Mouse (Mus musculus): ENCODE measurements around the gene Marveld2. TPM values are rescaled to one million over a fixed set of nuclear protein-coding genes. Genes with fewer than 3 reads are reported as not detected.

Gene Marveld2
- 20.8 and 21.1 TPM in 2 replicates for polyA plus RNA-seq (2015; fragmentation: Nextera tagmentation; extraction: Ambion mirVana)

GRCm38 (mm10) chr13:100616181-100617087, at the start of gene Marveld2:
TSS of gene Marveld2 (minus strand) at chr13:100616971.
- peak; percentile 93 for ATAC-seq

GRCm38 (mm10) chr13:100659864-100660456, 43.2 kb upstream of the Marveld2 start:
- Histone ChIP-seq H3K27me3 (replicated peaks; ENCODE audit: control insufficient read depth, insufficient read depth, low read length) (no peaks in the 10 kb centered on the region), H3K36me3 (ENCODE audit: control insufficient read depth, insufficient read depth) (peaks cover 18% of the 10 kb centered on the region; the same call in 1 of the 2 replicates), H3K9ac (ENCODE audit: low read depth, low read length) (no peak overlapping the region), H3K9me3 (ENCODE audit: control insufficient read depth) (no peaks in the 10 kb centered on the region), H3K4me1 (replicated peaks; ENCODE audit: control insufficient read depth, insufficient read depth, low read length) (no peaks in the 10 kb centered on the region), H3K4me3 (ENCODE audit: low read depth, low read length) (no peak overlapping the region), H3K4me2 (replicated peaks; ENCODE audit: low read depth) (no peak overlapping the region), H3K27ac (ENCODE audit: low read depth, low read length) (no peak overlapping the region)
- WGBS: 40% methylated on average over 4 of the region's 4 CpGs
- TF ChIP-seq CTCF (IDR thresholded peaks at IDR 0.05; ENCODE audit: low read depth): peak; percentile 91
- no peak for ATAC-seq

More at GRCm38 (mm10) chr13:100616181-100617087, at the start of gene Marveld2:
- Histone ChIP-seq H3K9me3 (ENCODE audit: control insufficient read depth) (no peaks in the 10 kb centered on the region), H3K4me1 (replicated peaks; ENCODE audit: control insufficient read depth, insufficient read depth, low read length) (no peaks in the 10 kb centered on the region), H3K4me3 (ENCODE audit: low read depth, low read length) (peak within 1 kb of the TSS; percentile 71), H3K27ac (ENCODE audit: low read depth, low read length) (peak within 1 kb of the TSS; percentile 91), H3K27me3 (replicated peaks; ENCODE audit: control insufficient read depth, insufficient read depth, low read length) (no peaks in the 10 kb centered on the region), H3K9ac (ENCODE audit: low read depth, low read length) (peak within 1 kb of the TSS; percentile 80), H3K36me3 (ENCODE audit: control insufficient read depth, insufficient read depth) (peaks cover 22% of the 10 kb centered on the region), H3K4me2 (replicated peaks; ENCODE audit: low read depth) (peak within 1 kb of the TSS; percentile 78)
- TF ChIP-seq CTCF (IDR thresholded peaks at IDR 0.05; ENCODE audit: low read depth): no peak
- WGBS: 2% methylated on average over 73 of the region's 77 CpGs

- Histone ChIP-seq H3K27me3 (replicated peaks; ENCODE audit: control insufficient read depth, insufficient read depth, low read length) (no peaks in the 10 kb centered on the region), H3K4me2 (replicated peaks; ENCODE audit: low read depth) (no peak overlapping the region), H3K9ac (ENCODE audit: low read depth, low read length) (no peak overlapping the region), H3K9me3 (ENCODE audit: control insufficient read depth) (no peaks in the 10 kb centered on the region), H3K27ac (ENCODE audit: low read depth, low read length) (no peak overlapping the region), H3K4me1 (replicated peaks; ENCODE audit: control insufficient read depth, insufficient read depth, low read length) (no peaks in the 10 kb centered on the region), H3K4me3 (ENCODE audit: low read depth, low read length) (no peak overlapping the region), H3K36me3 (ENCODE audit: control insufficient read depth, insufficient read depth) (peaks cover 13% of the 10 kb centered on the region; the same call in 1 of the 2 replicates)
- 94% methylated on average over 5 of the region's 5 CpGs for WGBS
- ATAC-seq: no peak
- TF ChIP-seq CTCF (IDR thresholded peaks at IDR 0.05; ENCODE audit: low read depth): no peak
These were observed 41.3 kb upstream of the Marveld2 start for GRCm38 (mm10) chr13:100658091-100658490.

- peak; percentile 65 for ATAC-seq
- Histone ChIP-seq H3K4me2 (replicated peaks; ENCODE audit: low read depth) (peak within 1 kb of the TSS; percentile 75), H3K9me3 (ENCODE audit: control insufficient read depth) (no peaks in the 10 kb centered on the region), H3K4me1 (replicated peaks; ENCODE audit: control insufficient read depth, insufficient read depth, low read length) (no peaks in the 10 kb centered on the region), H3K27ac (ENCODE audit: low read depth, low read length) (peak within 1 kb of the TSS; percentile 93), H3K9ac (ENCODE audit: low read depth, low read length) (peak within 1 kb of the TSS; percentile 87), H3K27me3 (replicated peaks; ENCODE audit: control insufficient read depth, insufficient read depth, low read length) (no peaks in the 10 kb centered on the region), H3K4me3 (ENCODE audit: low read depth, low read length) (peak within 1 kb of the TSS; percentile 75), H3K36me3 (ENCODE audit: control insufficient read depth, insufficient read depth) (peaks cover 7% of the 10 kb centered on the region; the same call in 1 of the 2 replicates)
- no peak for TF ChIP-seq CTCF (IDR thresholded peaks at IDR 0.05; ENCODE audit: low read depth)
- under 1% methylated on average over 46 of the region's 63 CpGs for WGBS
These were observed 34.8 kb upstream of the Marveld2 start, which contains the start of gene Taf9 for GRCm38 (mm10) chr13:100651439-100652186. TSS of gene Taf9 (plus strand) at chr13:100651579.

- Histone ChIP-seq H3K36me3 (ENCODE audit: control insufficient read depth, insufficient read depth) (peaks cover 5% of the 10 kb centered on the region; the same call in 1 of the 2 replicates), H3K4me2 (replicated peaks; ENCODE audit: low read depth) (peak within 1 kb of the TSS; percentile 75), H3K27me3 (replicated peaks; ENCODE audit: control insufficient read depth, insufficient read depth, low read length) (no peaks in the 10 kb centered on the region), H3K27ac (ENCODE audit: low read depth, low read length) (peak within 1 kb of the TSS; percentile 93), H3K4me3 (ENCODE audit: low read depth, low read length) (peak within 1 kb of the TSS; percentile 75), H3K9me3 (ENCODE audit: control insufficient read depth) (no peaks in the 10 kb centered on the region), H3K4me1 (replicated peaks; ENCODE audit: control insufficient read depth, insufficient read depth, low read length) (no peaks in the 10 kb centered on the region), H3K9ac (ENCODE audit: low read depth, low read length) (peak within 1 kb of the TSS; percentile 87)
- ATAC-seq: peak; percentile 99
- peak; percentile 58 for TF ChIP-seq CTCF (IDR thresholded peaks at IDR 0.05; ENCODE audit: low read depth)
- under 1% methylated on average over 67 of the region's 73 CpGs for WGBS
These were observed 34.0 kb upstream of the Marveld2 start, which contains the start of the genes Ak6 and Rad17 for GRCm38 (mm10) chr13:100650550-100651438. TSS of gene Ak6 (plus strand) at chr13:100650979. TSS of gene Rad17 (minus strand) at chr13:100651051.
